In genomic region chr9:65168534-65168933, GRCm38 (mm10) we compare ENCODE assay signal across 20 mouse cellular contexts. TPM values are rescaled to one million over a fixed set of nuclear protein-coding genes. Genes with fewer than 3 reads are reported as not detected.
DNase-seq lines count a peak whose midpoint lies in the region; ATAC-seq lines count a peak whose summit lies in the region.
"Had no signal": no experiment of that assay in that cellular context is flagged by ENCODE, and none has a peak within 500 bp of the region (broad histone marks: within the 10 kb centered on the region; RNA-seq: fewer than 3 reads in every experiment).

No protein-coding gene starts in this region.

- H3K9me3 ChIP-seq in forebrain, embryonic 12.5 days = no peaks in the 10 kb centered on the region
- H3K9me3 ChIP-seq in forebrain, embryonic 14.5 days (replicated peaks; ENCODE audit: control insufficient read depth, low read length) = no peaks in the 10 kb centered on the region
- no peaks in the 10 kb centered on the region for H3K9me3 ChIP-seq in lung, embryonic 15.5 days
- H3K9me3 ChIP-seq in embryonic facial prominence, embryonic 10.5 days = no peaks in the 10 kb centered on the region
- no peaks in the 10 kb centered on the region for H3K9me3 ChIP-seq in neural tube, embryonic 12.5 days

- H3K27me3 ChIP-seq in forebrain, embryonic 12.5 days = no peaks in the 10 kb centered on the region
- H3K27me3 ChIP-seq in forebrain, embryonic 14.5 days (replicated peaks; ENCODE audit: control insufficient read depth, insufficient read depth, low read length) = no peaks in the 10 kb centered on the region
- peaks cover 10% of the 10 kb centered on the region; the same call in 1 of the 2 replicates for H3K27me3 ChIP-seq in lung, embryonic 15.5 days
- H3K27me3 ChIP-seq in embryonic facial prominence, embryonic 10.5 days (replicated peaks; ENCODE audit: low read depth, poor library complexity, severe bottlenecking) = no peaks in the 10 kb centered on the region
- no peaks in the 10 kb centered on the region for H3K27me3 ChIP-seq in neural tube, embryonic 12.5 days (replicated peaks)

- no peak overlapping the region for H3K4me3 ChIP-seq in forebrain, embryonic 12.5 days (replicated peaks)
- no peak overlapping the region for H3K4me3 ChIP-seq in forebrain, embryonic 14.5 days (ENCODE audit: low read depth, low read length)
- no peak overlapping the region for H3K4me3 ChIP-seq in lung, embryonic 15.5 days
- no peak overlapping the region for H3K4me3 ChIP-seq in embryonic facial prominence, embryonic 10.5 days
- H3K4me3 ChIP-seq in neural tube, embryonic 12.5 days = no peak overlapping the region
- H3K4me3 ChIP-seq: gastrocnemius, adult 2 months had no signal

- no peak for DNase-seq in forebrain, embryonic 14.5 days (ENCODE audit: low spot score)
- DNase-seq in lung, postnatal 4 days = no peak
- DNase-seq in embryonic facial prominence, embryonic 10.5 days (ENCODE audit: low spot score) = no peak
- no peak for DNase-seq in cerebellum, postnatal 10 days
- DNase-seq: adrenal gland, postnatal 25 days; cerebellum, adult 11 months; cerebellum, postnatal 14 days; gastrocnemius, adult 2 months; heart, postnatal 10 days; kidney, adult 8-10 months; liver; lung, postnatal 10 days; right cerebral cortex, adult 18-20 months had no signal

- H3K27ac ChIP-seq in forebrain, embryonic 12.5 days = peak overlapping the region; percentile 73
- H3K27ac ChIP-seq in forebrain, embryonic 14.5 days (ENCODE audit: low read depth, low read length) = no peak overlapping the region
- H3K27ac ChIP-seq in lung, embryonic 15.5 days = no peak overlapping the region
- peak overlapping the region; percentile 79 for H3K27ac ChIP-seq in embryonic facial prominence, embryonic 10.5 days (replicated peaks)
- H3K27ac ChIP-seq in neural tube, embryonic 12.5 days = no peak overlapping the region
- H3K27ac ChIP-seq: gastrocnemius, adult 2 months; stomach, postnatal 0 days had no signal

- no peak overlapping the region for H3K4me2 ChIP-seq in forebrain, embryonic 12.5 days
- no peak overlapping the region for H3K4me2 ChIP-seq in forebrain, embryonic 14.5 days (ENCODE audit: low read length)
- no peak overlapping the region for H3K4me2 ChIP-seq in lung, embryonic 15.5 days
- H3K4me2 ChIP-seq in neural tube, embryonic 12.5 days (replicated peaks) = peak overlapping the region; percentile 24
- H3K4me2 ChIP-seq: heart, embryonic 11.5 days had no signal

- H3K9ac ChIP-seq in forebrain, embryonic 12.5 days = no peak overlapping the region
- H3K9ac ChIP-seq in forebrain, embryonic 14.5 days (ENCODE audit: low read length) = no peak overlapping the region
- H3K9ac ChIP-seq in lung, embryonic 15.5 days = no peak overlapping the region
- no peak overlapping the region for H3K9ac ChIP-seq in neural tube, embryonic 12.5 days

- H3K4me1 ChIP-seq in forebrain, embryonic 12.5 days = peaks cover 60% of the 10 kb centered on the region
- H3K4me1 ChIP-seq in forebrain, embryonic 14.5 days (ENCODE audit: control insufficient read depth, insufficient read depth, low read length) = 0 out of 2 replicates have a peak, but pooled peaks cover 4% of the 10 kb centered on the region
- no peaks in the 10 kb centered on the region for H3K4me1 ChIP-seq in lung, embryonic 15.5 days
- peaks cover 82% of the 10 kb centered on the region for H3K4me1 ChIP-seq in embryonic facial prominence, embryonic 10.5 days
- peaks cover 69% of the 10 kb centered on the region for H3K4me1 ChIP-seq in neural tube, embryonic 12.5 days

- H3K36me3 ChIP-seq in forebrain, embryonic 12.5 days (replicated peaks) = peaks cover 15% of the 10 kb centered on the region
- H3K36me3 ChIP-seq in forebrain, embryonic 14.5 days (ENCODE audit: control insufficient read depth, insufficient read depth, low read length) = no peaks in the 10 kb centered on the region
- H3K36me3 ChIP-seq in lung, embryonic 15.5 days = no peaks in the 10 kb centered on the region
- H3K36me3 ChIP-seq in embryonic facial prominence, embryonic 10.5 days (replicated peaks) = peaks cover 67% of the 10 kb centered on the region
- H3K36me3 ChIP-seq in neural tube, embryonic 12.5 days = peaks cover 4% of the 10 kb centered on the region; the same call in 1 of the 2 replicates

- 70% methylated on average over 4 of the region's 6 CpGs for WGBS in forebrain, embryonic 12.5 days
- WGBS in forebrain, embryonic 14.5 days = 52% methylated on average over 4 of the region's 6 CpGs
- WGBS in lung, embryonic 15.5 days = 36% methylated on average over 6 of the region's 6 CpGs
- 47% methylated on average over 6 of the region's 6 CpGs for WGBS in embryonic facial prominence, embryonic 10.5 days
- 15% methylated on average over 6 of the region's 6 CpGs for WGBS in neural tube, embryonic 12.5 days

- ATAC-seq in forebrain, embryonic 12.5 days (ENCODE audit: low FRiP score) = no peak
- no peak for ATAC-seq in forebrain, embryonic 14.5 days
- ATAC-seq in lung, embryonic 15.5 days (ENCODE audit: borderline replicate concordance, extremely low read depth, low FRiP score, low TSS enrichment) = peak; percentile 52; the same call in 1 of the 2 replicates
- 0 out of 2 replicates have a peak, but pooled peaks have one; percentile 50 for ATAC-seq in neural tube, embryonic 12.5 days (ENCODE audit: low FRiP score, low read depth)

RNA-seq across cellular contexts. Expression of gene Parp16, which starts 26.6 kb away (rescaled TPM):
- 5.7 and 5.9 TPM in 2 replicates for polyA plus RNA-seq in forebrain, embryonic 12.5 days (2016; fragmentation: Nextera tagmentation; extraction: Ambion mirVana)
- 4.2 and 4.4 TPM in 2 replicates for polyA plus RNA-seq in forebrain, embryonic 14.5 days (2014; fragmentation: Nextera tagmentation; extraction: Ambion mirVana)
- polyA plus RNA-seq in lung, embryonic 15.5 days (2015; fragmentation: Nextera tagmentation; extraction: Ambion mirVana) = 5.4 and 5.6 TPM in 2 replicates
- 8.2 and 8.3 TPM in 2 replicates for polyA plus RNA-seq in embryonic facial prominence, embryonic 10.5 days (2016; fragmentation: Nextera tagmentation; extraction: Ambion mirVana)
- 5.4 and 5.7 TPM in 2 replicates for polyA plus RNA-seq in neural tube, embryonic 12.5 days (2016; fragmentation: Nextera tagmentation; extraction: Ambion mirVana)

RNA-seq across cellular contexts. Expression of gene Igdcc3, which starts 27.5 kb away (rescaled TPM):
- polyA plus RNA-seq in forebrain, embryonic 12.5 days (2016; fragmentation: Nextera tagmentation; extraction: Ambion mirVana) = 40.0 and 40.8 TPM in 2 replicates
- polyA plus RNA-seq in forebrain, embryonic 14.5 days (2014; fragmentation: Nextera tagmentation; extraction: Ambion mirVana) = 5.1 and 5.8 TPM in 2 replicates
- polyA plus RNA-seq in lung, embryonic 15.5 days (2015; fragmentation: Nextera tagmentation; extraction: Ambion mirVana) = 1.8 and 2.0 TPM in 2 replicates
- polyA plus RNA-seq in embryonic facial prominence, embryonic 10.5 days (2016; fragmentation: Nextera tagmentation; extraction: Ambion mirVana) = 167 and 281 TPM in 2 replicates
- 32.6 and 36.4 TPM in 2 replicates for polyA plus RNA-seq in neural tube, embryonic 12.5 days (2016; fragmentation: Nextera tagmentation; extraction: Ambion mirVana)
- polyA plus RNA-seq: large intestine, adult 2 months; thymus, postnatal 0 days had no signal

Comparison
In these comparisons a context has a peak if more than half of its experiments do, and no peak if none do; other contexts are left out.
1. H3K27ac ChIP-seq: peak in forebrain, embryonic 12.5 days (single experiment) and embryonic facial prominence, embryonic 10.5 days (single experiment); none in forebrain, embryonic 14.5 days (single experiment), lung, embryonic 15.5 days (single experiment) and neural tube, embryonic 12.5 days (single experiment).
2. ATAC-seq: peak in lung, embryonic 15.5 days (single experiment) and neural tube, embryonic 12.5 days (single experiment); none in forebrain, embryonic 12.5 days (single experiment) and forebrain, embryonic 14.5 days (single experiment).